Mouse (Mus musculus) heart, postnatal 25 days (tissue): ENCODE measurements around the gene Asic2. TPM values are rescaled to one million over a fixed set of nuclear protein-coding genes. Genes with fewer than 3 reads are reported as not detected.

Source experiments
- DNase-seq: peaks from one replicate; pipeline ENCODE4 v3.0.0; 2022; ENCODE audit warnings: low spot score
- intact Hi-C: fragments of 180-260 bp; cut with DNase I; formaldehyde crosslinking; loops from one replicate; pipeline ENCODE4 v1.15.1; 2025
- total RNA-seq, 2 experiments: library from RNA; stranded (reverse); gene quantifications; 2 replicates each; pipeline ENCODE4 v1.2.3; 2021

The Asic2 gene
- total RNA-seq, 2 experiments from 2014 or later: not detected

DNA sequence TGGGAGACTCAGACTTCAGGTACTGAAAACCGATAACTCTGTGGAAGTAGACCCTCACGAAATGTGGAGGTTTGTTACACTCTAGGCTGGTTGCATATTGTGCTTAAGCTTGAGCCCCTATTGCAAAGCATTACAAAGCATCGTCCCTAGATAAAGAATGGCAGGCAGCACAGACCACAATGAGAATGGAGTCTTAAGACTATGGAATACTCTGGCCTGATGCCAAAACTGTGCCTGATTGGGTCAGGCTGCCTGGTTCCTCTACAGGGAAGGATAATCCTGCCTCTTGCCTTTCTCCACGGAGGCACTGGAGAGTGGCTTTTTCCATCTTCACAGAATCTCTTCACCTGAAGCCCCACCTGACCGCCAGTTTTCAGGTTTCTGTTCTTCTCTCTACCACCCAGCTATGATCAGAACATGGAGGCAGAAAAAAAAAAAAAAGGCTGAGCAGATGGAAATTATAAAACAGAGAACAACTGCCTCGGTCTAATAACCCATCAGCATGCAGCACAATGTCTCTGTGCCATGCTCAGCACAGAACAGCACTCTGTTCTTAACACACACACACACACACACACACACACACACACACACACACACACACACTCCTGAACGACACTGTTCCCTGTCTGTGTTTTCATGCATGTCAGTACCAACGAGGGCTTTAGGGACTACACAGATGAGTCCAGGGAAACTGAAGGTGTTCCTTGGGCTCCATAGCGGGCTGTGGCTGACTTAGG lies 470.4 kb downstream of the Asic2 start:
- no peak for DNase-seq
- intact Hi-C loops: no loop called here

DNA sequence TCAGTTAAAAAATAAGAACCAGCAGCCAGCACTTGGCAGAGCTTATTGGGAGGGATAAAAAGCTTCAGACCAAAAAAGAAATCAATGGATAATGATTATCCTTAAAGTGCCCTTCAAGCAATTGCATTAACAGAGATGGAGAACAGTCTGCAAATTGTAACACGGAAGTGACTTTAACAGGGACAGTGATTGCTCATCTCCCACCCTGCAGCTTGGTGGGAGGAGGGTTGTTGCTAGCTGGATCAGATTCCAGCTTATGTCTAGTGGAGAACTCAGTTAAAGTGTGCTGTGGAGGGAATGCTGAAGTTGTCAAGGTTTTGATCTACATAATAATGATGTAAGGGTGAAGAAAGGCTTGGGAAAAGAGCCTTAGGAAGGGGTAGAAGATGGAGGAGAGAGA lies 471.8 kb downstream of the Asic2 start:
- intact Hi-C loops: no loop called here
- no peak for DNase-seq

DNA sequence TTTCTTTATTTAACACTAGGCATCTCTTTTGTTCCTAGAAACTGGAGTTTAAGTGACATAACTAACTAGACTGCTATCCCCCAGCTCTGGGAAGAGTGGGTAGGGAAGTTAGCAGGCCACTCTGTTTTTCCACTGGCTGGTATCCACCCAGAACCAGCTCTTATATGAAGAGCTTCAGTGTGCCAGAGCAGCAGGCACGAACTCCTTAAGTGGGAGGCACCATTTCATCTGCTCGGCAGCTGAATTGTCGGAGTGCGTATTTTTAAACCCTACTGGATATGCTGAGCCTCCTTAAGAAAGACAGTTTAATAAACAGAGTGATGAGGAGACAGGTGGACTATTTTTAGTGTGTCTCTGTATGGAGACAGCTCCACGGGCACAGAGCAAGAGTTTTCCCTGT lies 475.9 kb downstream of the Asic2 start:
- intact Hi-C loops: no loop called here
- DNase-seq: no peak

DNA sequence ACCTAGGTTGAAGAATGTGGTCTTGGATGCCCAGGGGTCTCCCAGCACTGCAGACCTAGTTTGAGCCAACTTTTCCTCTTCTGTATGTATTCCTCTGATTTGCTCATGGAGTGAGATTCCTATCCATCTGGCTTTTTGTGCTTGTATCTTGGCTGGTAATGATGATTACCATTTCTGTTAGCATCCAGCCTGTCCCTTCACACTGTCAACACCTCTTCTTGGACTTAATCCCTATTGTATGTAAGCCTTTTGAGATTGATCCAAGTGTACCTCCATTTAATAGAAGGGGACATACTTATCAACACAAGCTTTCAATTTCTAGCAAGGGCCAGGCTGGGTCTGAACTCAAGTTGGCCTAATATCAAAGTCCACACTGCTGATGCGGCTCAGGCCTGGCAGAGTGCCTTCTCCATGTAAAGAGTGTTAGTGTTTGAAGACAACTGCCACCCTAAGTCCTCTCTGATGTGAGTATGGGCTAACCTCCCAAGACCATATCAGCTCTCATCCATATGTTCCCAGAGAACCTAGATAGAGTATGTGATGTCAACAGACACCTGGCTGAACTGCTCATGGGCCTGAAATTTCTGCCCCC lies 479.0 kb downstream of the Asic2 start:
- intact Hi-C loops: no loop called here
- DNase-seq: no peak

DNA sequence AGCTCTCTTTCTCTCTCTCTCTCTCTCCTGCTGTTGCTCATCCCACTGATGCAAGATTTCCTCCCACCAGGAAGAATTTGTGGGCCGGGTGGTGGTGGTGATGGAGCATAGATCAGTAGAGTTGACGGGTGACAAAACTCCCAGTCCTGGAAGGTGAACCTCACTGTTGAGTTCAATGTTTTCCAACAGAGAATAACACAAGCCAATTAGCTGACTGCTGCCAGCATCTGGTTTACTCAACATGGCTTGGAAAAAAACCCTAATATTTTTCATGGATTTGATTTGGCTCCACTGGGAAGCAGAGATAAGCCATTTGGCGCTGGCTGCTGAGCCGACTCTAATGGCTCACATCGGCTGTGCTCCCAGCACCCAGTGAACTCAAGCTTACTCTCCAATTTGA lies 479.6 kb downstream of the Asic2 start:
- intact Hi-C loops: no loop called here
- DNase-seq: no peak

DNA sequence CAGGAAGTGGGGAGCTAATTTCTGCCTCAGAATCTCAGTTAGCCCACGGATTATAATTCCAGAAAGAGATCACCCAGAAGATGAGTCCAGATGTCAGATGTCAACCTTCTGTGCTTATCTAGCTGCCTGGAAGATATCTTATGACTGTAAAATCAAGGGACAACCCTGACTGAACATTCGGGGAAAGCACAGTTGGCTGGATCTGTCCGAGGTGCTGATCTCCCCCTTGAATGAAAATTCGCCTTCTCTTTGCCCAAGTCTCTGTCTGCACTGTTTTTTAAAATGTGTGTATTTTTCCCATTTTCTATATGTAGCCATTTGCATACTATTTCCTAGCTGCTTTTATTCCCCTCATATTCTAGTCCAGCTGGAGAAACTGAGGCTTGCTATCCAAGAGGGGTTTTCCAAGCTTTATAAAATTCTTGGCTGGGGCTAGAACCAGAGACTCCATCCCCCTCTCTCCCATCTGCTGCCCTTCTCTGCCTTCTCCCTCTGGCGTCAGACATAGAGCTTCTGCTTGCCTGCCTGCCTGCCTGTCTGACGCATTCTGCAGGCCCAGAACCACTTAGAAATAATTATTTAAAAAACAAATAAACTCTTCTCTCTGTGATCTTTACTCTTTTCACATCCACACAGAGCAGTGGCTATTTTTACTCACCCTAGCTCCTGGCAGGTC lies 481.9 kb downstream of the Asic2 start:
- intact Hi-C loops: no loop called here
- DNase-seq: no peak

DNA sequence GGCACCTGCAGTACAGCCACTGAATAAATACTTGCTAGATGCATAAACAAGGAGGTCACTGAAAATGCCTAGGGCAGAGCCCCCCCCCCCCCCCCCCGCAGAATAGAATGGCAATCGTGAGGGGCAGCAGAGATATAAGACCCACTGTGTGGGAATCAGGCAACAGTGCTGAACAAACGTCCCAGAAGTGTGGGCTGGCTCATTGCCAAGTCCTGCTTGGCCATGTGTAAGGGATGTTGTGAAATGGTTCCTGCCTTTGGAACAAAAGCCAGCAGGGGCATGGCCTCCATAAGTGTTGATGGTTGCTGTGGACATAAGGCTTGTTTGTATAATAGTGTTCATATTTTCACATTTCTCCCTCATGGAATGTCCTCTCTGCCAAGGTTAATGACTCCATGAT lies 487.1 kb downstream of the Asic2 start:
- DNase-seq: no peak
- intact Hi-C loops: no loop called here

DNA sequence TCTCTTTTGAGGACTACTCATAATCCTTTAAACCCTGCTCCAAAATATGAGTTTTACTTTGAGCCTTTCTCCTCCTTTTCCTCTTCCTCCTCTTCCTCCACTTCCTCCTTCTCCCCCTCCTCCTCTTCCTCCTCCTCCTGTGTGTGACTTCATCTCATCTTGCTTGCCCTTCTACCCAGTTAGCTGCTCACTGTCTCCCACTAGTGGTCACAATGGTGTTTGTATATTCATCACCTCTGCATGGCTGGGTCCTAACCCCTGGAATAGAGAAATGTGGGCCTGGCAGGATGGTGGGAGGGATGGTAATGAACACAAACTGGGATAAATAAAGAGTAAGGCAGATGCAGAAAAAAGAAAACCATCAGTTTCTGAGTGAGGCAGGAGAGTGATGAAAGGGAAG lies 492.0 kb downstream of the Asic2 start:
- intact Hi-C loops: no loop called here
- no peak for DNase-seq

DNA sequence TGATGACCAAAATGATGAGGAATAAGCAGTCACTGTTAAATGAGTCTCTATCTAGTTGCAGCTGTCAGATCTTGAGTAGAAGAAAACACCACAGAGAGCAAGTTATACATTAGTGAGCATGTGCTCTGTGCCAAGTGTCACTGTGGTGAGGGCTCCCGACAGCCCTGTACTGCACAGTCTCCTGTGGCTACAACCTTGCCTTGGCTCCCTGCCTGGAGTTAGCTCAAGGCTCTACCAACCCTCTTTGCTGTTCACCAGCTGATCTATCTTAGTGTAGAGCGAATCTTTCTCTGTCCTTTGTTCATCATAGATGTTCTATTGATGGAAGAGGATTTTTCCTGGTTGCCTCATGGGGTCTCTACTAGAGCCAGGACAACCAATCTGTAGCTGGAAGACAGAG lies 494.1 kb downstream of the Asic2 start:
- intact Hi-C loops: no loop called here
- no peak for DNase-seq

DNA sequence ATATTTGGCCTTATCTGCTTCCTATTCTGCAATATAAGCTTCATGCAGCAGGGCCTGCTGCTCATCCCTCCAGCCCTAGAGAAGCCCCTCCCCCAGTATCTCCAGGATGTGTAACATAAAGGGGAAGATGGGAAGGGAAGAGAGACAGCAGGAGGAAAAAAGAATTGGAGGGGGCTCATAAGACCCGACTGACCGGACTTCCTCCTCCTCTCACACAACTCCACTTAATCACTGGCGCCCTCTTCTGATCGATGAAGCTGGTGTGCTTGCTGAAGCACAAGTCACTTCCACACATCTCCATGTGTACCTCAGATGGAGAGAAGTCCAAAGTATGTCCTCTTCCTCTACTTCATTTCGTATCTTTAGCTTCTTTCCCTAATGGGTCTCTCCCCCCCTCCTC lies 506.1 kb downstream of the Asic2 start:
- no peak for DNase-seq
- intact Hi-C loops: loop anchor here (5.0 kb wide), 1 partner anchor 555 kb away; no protein-coding TSS in a partner anchor

DNA sequence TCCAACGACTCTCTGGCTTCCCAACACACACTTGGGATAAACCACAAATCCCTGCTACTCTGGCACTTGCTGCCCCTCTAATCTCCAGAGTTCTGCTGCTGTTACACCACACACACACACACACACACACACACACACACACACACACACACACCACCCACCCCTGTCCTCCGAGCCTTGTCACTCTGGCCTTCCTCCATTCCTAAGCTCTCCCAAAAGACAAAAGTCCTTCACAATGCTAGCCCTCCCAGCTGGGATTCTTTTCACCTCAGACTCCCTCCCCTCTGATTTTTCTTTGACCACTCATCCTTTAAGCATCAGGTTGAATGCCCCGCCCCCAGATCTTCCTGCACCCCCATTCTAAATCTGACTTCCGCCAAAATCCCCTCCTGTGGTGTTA lies 506.5 kb downstream of the Asic2 start:
- intact Hi-C loops: loop anchor here (2.0 to 5.0 kb wide), 2 partner anchors 89 to 554 kb away; no protein-coding TSS in a partner anchor

DNA sequence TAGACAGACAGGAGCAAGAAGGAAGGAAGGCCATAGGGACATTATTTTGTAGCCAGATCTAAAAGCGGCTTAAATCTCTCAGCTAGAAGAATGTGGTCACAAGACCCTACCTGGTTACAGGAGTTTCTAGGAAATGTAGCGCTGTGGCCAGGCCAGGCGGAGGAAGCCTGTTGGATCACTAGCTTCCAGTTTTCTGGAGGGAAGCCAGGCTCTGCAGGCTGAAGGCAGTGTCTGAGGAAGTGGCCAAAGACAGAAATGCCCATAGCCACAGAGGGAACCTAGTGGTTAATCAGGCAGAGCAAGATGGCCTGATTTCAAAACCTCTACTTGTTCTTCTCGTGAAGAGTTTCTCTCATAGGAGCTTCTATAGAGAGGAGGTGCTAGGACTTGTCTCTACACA lies 513.3 kb downstream of the Asic2 start:
- intact Hi-C loops: no loop called here
- no peak for DNase-seq

More for the DNA sequence above, 506.5 kb downstream of the Asic2 start:
- no peak for DNase-seq

DNA sequence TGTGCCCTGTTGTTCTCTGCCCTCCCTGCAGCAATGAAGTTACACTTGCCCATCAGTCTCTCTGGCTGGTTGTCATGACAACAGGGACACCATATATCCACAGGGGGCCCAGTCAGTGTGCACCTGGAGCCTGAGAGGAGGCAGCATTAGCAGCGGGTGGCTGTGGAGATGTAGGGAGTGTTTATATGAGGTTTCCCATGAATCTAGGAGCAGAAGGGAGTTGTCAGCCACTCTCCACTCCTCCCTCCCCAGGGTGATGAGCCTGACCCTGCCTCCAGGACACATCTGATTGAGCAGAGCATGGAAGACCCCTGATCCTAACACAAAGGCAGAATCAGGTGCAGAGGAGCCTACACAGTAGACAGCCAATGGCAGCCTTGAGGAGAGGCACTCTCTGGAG lies 514.1 kb downstream of the Asic2 start:
- no peak for DNase-seq
- intact Hi-C loops: no loop called here

DNA sequence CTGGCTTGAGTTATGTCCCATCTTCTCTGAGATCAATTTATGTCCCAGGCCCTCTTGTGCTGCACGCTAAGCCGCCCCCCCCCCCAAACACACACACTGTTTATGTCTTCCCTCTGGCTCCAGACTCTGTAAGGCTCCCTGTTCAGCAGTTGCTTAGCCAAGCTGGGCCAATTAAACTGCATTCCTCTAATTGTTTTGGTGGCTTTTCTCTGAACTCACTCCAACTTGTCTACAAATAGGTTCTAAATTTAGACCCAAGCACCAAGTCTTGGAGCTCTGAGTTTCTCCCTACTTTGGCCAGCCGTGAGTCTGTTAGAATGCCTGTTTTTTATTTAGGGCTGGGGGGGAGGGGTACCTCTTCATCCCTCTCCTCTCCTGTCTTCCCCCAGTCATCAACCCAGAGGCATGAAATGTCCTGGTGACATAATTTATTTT lies 519.0 kb downstream of the Asic2 start:
- DNase-seq: no peak
- intact Hi-C loops: no loop called here

DNA sequence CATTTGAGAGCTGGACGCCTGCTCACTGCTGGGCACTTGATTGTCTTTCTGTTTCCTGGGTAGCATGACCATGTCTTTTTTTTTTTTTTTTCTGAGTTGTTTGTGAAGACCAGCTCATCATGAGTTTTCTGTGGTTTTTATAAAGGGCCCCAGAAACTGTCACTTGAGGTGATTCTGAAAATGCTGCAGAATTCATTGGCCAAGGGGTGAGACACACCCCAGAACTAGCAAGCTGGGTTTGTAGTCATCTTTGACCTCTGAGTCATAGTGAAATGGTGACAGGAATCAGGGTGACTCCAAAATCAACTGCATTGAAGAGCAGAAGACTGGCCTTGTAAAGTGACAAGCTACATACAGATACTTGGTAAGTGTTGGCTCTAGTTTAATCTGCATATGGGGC lies 521.9 kb downstream of the Asic2 start:
- DNase-seq: no peak
- intact Hi-C loops: no loop called here

DNA sequence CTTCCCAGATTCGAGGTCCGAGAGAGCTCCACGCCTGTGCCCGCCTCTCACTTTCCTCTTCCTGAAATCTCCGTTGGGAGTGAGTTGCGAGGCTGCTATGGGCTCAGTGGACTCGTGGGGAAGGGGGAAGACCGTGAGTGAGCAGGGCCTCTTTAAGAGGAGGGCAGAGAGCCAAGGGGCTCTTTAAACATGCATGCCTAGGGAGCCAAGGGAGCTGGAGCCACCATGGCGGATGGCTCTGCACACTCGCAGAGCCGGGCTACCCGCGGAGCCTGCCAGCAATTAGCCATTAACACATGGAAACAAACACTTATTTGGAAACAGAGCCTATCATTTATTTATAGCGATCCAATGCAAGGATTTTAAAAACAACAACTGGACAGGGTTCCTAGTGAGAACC lies 541.4 kb downstream of the Asic2 start:
- DNase-seq: no peak

DNA sequence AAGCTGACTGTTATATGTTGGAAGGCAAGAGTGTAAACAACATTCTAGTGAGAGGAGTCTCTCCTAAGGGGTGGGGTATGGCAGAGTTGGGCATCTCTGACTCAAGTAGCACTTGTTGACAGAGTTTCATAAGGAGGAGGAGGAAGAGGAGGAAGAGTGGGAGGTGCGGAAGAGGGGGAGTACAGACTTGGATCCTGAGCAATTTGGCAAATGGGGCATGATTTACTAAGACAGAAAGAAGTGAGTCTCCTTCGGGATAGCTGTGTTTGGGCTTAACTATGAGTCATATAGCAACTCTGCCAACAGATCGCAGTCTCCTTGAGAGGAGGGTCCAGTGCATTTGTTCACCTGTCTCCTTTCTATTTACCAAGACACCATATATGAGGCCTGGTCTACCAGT lies 549.1 kb downstream of the Asic2 start:
- DNase-seq: no peak
- intact Hi-C loops: no loop called here

More for the DNA sequence above, 541.4 kb downstream of the Asic2 start:
- intact Hi-C loops: no loop called here

DNA sequence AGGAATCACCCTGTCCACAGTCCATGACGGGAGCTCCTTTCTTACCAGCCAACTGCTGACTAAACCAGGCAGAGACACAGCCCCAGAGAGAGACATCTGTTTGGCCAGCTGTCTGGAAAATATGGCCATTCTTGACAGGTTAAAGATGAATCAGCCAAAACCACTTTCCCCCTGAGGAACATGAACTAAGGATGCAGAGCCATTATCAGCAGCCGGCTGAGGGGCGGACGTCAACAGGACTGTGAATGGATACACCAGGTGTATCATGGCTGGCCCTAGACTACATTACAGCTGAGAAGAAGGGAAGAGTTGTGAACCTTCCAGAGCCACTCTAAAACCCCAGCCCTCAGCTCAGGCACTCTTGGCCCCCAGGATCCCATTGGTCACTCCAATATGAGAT lies 550.2 kb downstream of the Asic2 start:
- no peak for DNase-seq
- intact Hi-C loops: no loop called here

DNA sequence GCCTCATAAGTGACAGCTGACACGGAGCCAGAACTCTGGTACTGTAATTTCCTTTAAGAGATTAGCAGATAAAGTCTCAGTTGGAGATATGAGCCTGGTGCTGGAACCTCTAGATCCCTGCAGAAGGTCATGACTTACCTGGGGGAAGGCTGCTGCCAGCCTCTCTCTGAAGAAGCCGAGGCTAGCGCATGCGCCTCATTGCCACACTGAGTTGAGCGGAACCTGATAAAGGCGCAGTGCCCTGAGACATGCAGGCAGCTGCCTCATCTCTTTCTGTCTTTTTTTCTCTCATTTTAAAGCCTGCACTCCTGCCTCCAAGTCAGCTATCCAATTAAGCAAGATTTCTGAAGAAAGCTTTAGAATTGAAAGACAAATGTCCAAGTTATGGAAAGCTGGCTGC lies 551.9 kb downstream of the Asic2 start:
- intact Hi-C loops: no loop called here
- DNase-seq: no peak

DNA sequence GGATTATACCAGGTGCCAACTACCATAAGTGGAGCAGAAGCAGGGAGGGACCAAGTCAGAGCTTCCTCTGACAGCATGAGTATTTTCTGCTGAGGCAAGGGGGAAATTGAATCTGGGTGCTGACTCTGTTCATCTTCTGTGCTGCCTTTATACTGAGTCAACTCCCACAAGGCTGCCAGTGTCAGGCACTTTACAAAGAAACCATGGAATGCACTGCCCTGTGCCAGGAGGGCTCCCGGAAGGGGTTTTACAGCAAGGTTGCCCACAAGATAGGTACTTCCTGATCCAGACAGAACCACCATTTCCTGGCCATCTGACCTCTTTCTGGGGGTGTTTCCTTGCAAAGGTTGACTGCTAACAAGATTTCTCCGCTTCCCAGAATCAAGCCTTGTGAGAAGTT lies 553.7 kb downstream of the Asic2 start:
- intact Hi-C loops: no loop called here
- DNase-seq: no peak

DNA sequence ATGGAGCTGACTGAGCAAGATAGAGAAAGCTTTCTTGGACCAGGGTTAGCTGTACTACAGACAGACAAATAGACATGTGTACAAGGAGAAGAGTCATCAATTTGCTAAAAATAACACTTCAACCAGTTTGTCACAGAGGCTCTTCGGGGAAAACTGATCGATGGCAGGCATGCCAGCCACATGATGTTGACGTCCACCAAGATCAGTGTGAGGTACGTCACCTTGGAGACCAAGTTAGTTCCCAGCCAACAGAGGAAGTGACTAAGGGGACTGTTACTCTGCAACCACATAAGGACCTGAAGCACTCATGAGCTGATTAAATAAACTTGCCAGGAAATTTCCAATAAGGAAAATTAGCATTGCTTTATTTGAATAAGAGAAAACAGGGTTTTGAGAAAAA lies 557.0 kb downstream of the Asic2 start:
- intact Hi-C loops: no loop called here
- DNase-seq: no peak
